Mouse (Mus musculus): ENCODE data around the gene Zfp81. TPM values are rescaled to one million over a fixed set of nuclear protein-coding genes. Genes with fewer than 3 reads are reported as not detected.

Gene Zfp81
- polyA plus RNA-seq (2017; shearing (Covaris generic)), result 10.5 TPM

GRCm38 (mm10) chr17:33358411-33359384 is at the start of gene Zfp81:
Gene Zfp81 (minus strand): TSS chr17:33358878.

GRCm38 (mm10) chr17:33394182-33395034 is 35.7 kb upstream of the Zfp81 start, which contains the start of gene Zfp101:
Gene Zfp101 (minus strand): TSS chr17:33394641.

GRCm38 (mm10) chr17:33289039-33289875 is 69.4 kb downstream of the Zfp81 start, which contains the start of gene Zfp955b:
Gene Zfp955b (plus strand): TSS chr17:33289544.

Other genes with a start within 250 kb of the Zfp81 start
- gene Morc2b, start 219.2 kb downstream of the Zfp81 start, polyA plus RNA-seq (2017; shearing (Covaris generic)), result not detected
- gene Olfr55, start 190.4 kb downstream of the Zfp81 start, polyA plus RNA-seq (2017; shearing (Covaris generic)), result not detected
- not detected for gene Olfr239, start 167.6 kb downstream of the Zfp81 start, polyA plus RNA-seq (2017; shearing (Covaris generic))
- gene Olfr1564, start 137.2 kb downstream of the Zfp81 start, polyA plus RNA-seq (2017; shearing (Covaris generic)), result not detected
- gene Zfp955a, start 103.7 kb downstream of the Zfp81 start, polyA plus RNA-seq (2017; shearing (Covaris generic)), result 22.5 TPM
- not detected for gene Olfr63, start 94.2 kb downstream of the Zfp81 start, polyA plus RNA-seq (2017; shearing (Covaris generic))
- 18.0 TPM for gene Zfp955b, start 69.3 kb downstream of the Zfp81 start, polyA plus RNA-seq (2017; shearing (Covaris generic))
- gene Zfp101, start 35.8 kb upstream of the Zfp81 start, polyA plus RNA-seq (2017; shearing (Covaris generic)), result 7.8 TPM
- not detected for gene Actl9, start 74.0 kb upstream of the Zfp81 start, polyA plus RNA-seq (2017; shearing (Covaris generic))
- gene Adamts10, start 165.3 kb upstream of the Zfp81 start, polyA plus RNA-seq (2017; shearing (Covaris generic)), result 131 TPM
- gene Myo1f, start 196.8 kb upstream of the Zfp81 start, polyA plus RNA-seq (2017; shearing (Covaris generic)), result 101 TPM